Mouse (Mus musculus) lung, adult 2 months (tissue): ENCODE data around the gene Nr5a2.

ENCODE experiments used
- CTCF ChIP-seq: fragments of 200-500 bp; IDR thresholded peaks from 2 replicates; pipeline ENCODE4 v1.5.1; 2011; ENCODE audit warnings: mild to moderate bottlenecking, low read length, control low read depth; ENCODE audit not compliant: insufficient read depth
- POLR2A ChIP-seq: fragments of 200-500 bp; IDR thresholded peaks from 2 replicates; pipeline ENCODE4 v1.6.1; 2011; ENCODE audit warnings: low read depth, mild to moderate bottlenecking, control low read depth, low read length, borderline replicate concordance; ENCODE audit errors: extremely low read depth

DNA sequence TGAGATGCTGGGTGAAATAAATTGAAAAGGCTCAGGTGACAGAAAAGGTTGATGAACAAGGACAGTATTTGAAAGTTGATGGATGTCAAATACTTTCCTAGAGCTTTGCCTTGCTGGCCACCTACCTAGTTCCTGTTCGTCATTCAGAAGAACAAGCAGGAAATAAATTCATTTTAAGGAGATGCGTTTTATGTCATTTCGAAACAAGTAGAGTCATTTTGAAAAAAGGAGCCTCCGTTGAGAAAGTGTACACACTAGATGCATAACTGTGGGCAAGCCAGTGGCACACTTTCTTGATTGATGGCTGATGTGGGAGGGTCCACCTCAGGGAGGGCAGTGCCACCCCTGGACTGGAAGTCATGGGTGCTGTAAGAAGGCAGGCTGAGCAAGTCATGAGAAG, 62.1 kb downstream of the Nr5a2 start:
- no peak for TF ChIP-seq CTCF
- TF ChIP-seq POLR2A = no peak
